Mouse (Mus musculus) CH12.LX (cell line): ENCODE data around the gene Olfr483.

ENCODE experiments used
- CTCF ChIP-seq, 2 experiments: IDR thresholded peaks in 1 of 2; conservative IDR thresholded peaks in 1 of 2; 2 replicates each; pipeline ENCODE4 v1.5.1; 2011 to 2012; ENCODE audit warnings: low read depth in 2 of 2, low read length in 2 of 2, improper control_type of control experiment in 1 of 2, inconsistent platforms in 1 of 2, mild to moderate bottlenecking in 1 of 2, moderate library complexity in 1 of 2
- EP300 ChIP-seq: IDR thresholded peaks from 2 replicates; pipeline ENCODE4 v1.6.1; 2011; ENCODE audit warnings: low read length, improper control_type of control experiment
- HCFC1 ChIP-seq: IDR thresholded peaks from 2 replicates; pipeline ENCODE4 v1.6.1; 2012; ENCODE audit warnings: low read depth, mild to moderate bottlenecking, inconsistent platforms, low read length, improper control_type of control experiment
- ZC3H11A ChIP-seq: IDR thresholded peaks from 2 replicates; pipeline ENCODE4 v1.6.1; 2012; ENCODE audit warnings: low read depth, mild to moderate bottlenecking, inconsistent platforms, low read length, improper control_type of control experiment

DNA sequence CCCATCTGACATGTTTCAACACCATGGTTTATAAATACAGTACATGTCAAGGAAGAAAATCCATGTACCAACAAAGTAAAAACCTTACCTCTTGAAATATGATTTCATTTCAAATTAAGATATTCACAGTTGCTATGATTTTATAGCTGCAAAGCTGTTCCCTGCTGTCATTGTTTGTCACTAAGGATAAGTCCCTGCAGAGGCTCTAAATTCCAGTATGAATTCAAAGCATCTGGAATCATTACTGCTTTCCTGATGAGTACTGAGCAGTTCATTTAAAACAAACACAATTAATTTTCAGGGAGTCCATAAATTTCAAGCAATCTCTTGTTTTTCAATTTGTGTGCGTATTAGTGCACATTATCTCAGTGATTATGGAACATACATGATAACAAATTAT lies 3.2 kb upstream of the Olfr483 start, which contains the start of gene Olfr482:
- no peak for TF ChIP-seq HCFC1
- no peak for TF ChIP-seq ZC3H11A
- TF ChIP-seq EP300 = no peak
- no peak for TF ChIP-seq CTCF (conservative IDR thresholded peaks at IDR 0.05 in 1 of 2, IDR thresholded peaks at IDR 0.05 in 1 of 2; ENCODE audit: low read depth in 2 of 2, low read length in 2 of 2)
